Mouse (Mus musculus) brain, adult 10 weeks (tissue): ENCODE measurements around the gene Dcaf17. TPM values are rescaled to one million over a fixed set of nuclear protein-coding genes. Genes with fewer than 3 reads are reported as not detected.

Source experiments
- polyA plus RNA-seq: library from polyadenylated mRNA; stranded (reverse); fragments of 350-450 nt; fragmentation: Illumina TruSeq; extraction: RNeasy Lipid Tissue Mini Kit (QIAGEN cat#74804); gene quantifications from one replicate; pipeline ENCODE4 v1.2.3, GENCODE M21; 2015; ENCODE audit warnings: low read depth, low replicate concordance

Gene Dcaf17
- polyA plus RNA-seq, result 8.5 TPM

GRCm38 (mm10) chr2:71055300-71056114 lies at the start of gene Dcaf17, which contains the start of gene Mettl8:
Gene Dcaf17, plus strand, starts transcription at chr2:71055328.
Gene Mettl8, minus strand, starts transcription at chr2:71055583.

GRCm38 (mm10) chr2:71117797-71118708 lies 62.9 kb downstream of the Dcaf17 start, which contains the start of gene Cybrd1:
Gene Cybrd1, plus strand, starts transcription at chr2:71117923.

Other genes starting within 250 kb of the Dcaf17 start
- gene Tlk1, start 229.6 kb upstream of the Dcaf17 start, polyA plus RNA-seq, result 65.8 TPM
- 16.0 TPM for gene Mettl8, start 255 bp downstream of the Dcaf17 start, polyA plus RNA-seq
- 0.80 TPM for gene Cybrd1, start 62.6 kb downstream of the Dcaf17 start, polyA plus RNA-seq
- 133 TPM for gene Dync1i2, start 156.4 kb downstream of the Dcaf17 start, polyA plus RNA-seq